Mouse (Mus musculus) lung, embryonic 15.5 days (tissue): ENCODE results near the gene Cxcr5. TPM values are rescaled to one million over a fixed set of nuclear protein-coding genes. Genes with fewer than 3 reads are reported as not detected.
A peak's percentile ranks its signal among the peaks of the same experiment; 100 is the strongest.

ENCODE experiments used
- ATAC-seq: fragments of 200-750 bp; cut with Nextera tagmentation; 2 replicates; pipeline ENCODE4 v1.8.0; 2017; ENCODE audit warnings: moderate number of reproducible peaks, borderline replicate concordance; ENCODE audit not compliant: low FRiP score, low TSS enrichment; ENCODE audit errors: extremely low read depth
- H3K27ac ChIP-seq: fragments of 300-500 bp; sonication (generic); 2 replicates; pipeline ENCODE4 v1.5.1; 2015; ENCODE audit warnings: moderate library complexity, mild to moderate bottlenecking, inconsistent platforms
- H3K27me3 ChIP-seq: fragments of 300-500 bp; sonication (generic); 2 replicates; pipeline ENCODE4 v1.6.1; 2015; ENCODE audit warnings: inconsistent platforms
- H3K36me3 ChIP-seq: fragments of 300-500 bp; sonication (generic); 2 replicates; pipeline ENCODE4 v1.6.1; 2015; ENCODE audit warnings: inconsistent platforms
- H3K4me1 ChIP-seq: fragments of 300-500 bp; sonication (generic); 2 replicates; pipeline ENCODE4 v1.6.1; 2015; ENCODE audit warnings: inconsistent platforms
- H3K4me2 ChIP-seq: fragments of 300-500 bp; sonication (generic); 2 replicates; pipeline ENCODE4 v1.6.1; 2015; ENCODE audit warnings: inconsistent platforms, mild to moderate bottlenecking, moderate library complexity
- H3K4me3 ChIP-seq: fragments of 300-500 bp; sonication (generic); 2 replicates; pipeline ENCODE4 v1.5.1; 2015; ENCODE audit warnings: mild to moderate bottlenecking, inconsistent platforms
- H3K9ac ChIP-seq: fragments of 300-500 bp; sonication (generic); 2 replicates; pipeline ENCODE4 v1.6.1; 2015; ENCODE audit warnings: inconsistent platforms
- H3K9me3 ChIP-seq: fragments of 300-500 bp; sonication (generic); 2 replicates; pipeline ENCODE4 v1.6.1; 2016; ENCODE audit warnings: inconsistent platforms
- WGBS: fragments of 180-500 bp; shearing (Covaris S2); methylation state at CpG from one replicate; pipeline ENCODE4 v1.1.7; 2015; 5-methylcytosine and 5-hydroxymethylcytosine counted together
- polyA plus RNA-seq: library from polyadenylated mRNA; unstranded; fragments of >200 nt; fragmentation: Nextera tagmentation; extraction: Ambion mirVana; gene quantifications from 2 replicates; pipeline ENCODE4 v1.2.1, GENCODE M21; 2015

The Cxcr5 gene
- polyA plus RNA-seq: not detected in 2 replicates

DNA sequence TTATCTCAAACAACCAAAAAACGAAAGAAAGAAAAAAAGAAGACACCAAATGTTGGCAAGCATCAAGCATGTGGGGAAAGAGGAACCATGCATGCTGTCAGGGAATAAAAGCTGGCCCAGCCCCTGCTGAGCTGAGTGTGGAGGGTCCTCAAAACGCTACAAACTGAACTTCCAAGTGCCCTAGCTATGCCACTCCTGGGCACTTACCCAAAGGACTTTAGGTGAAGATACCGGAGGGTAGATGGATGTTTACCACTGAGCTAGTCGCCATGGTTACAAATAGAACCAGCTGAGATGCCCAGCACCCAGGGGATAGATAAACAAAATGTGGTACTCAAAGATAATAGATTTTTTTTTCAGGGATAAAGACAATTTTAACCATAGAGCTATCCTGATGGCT, at the start of gene Cxcr5:
Cxcr5 (minus strand) TSS at position 281 of the 400 bp plus-strand sequence.
- Histone ChIP-seq H3K36me3 (no peaks in the 10 kb centered on the region), H3K4me1 (no peaks in the 10 kb centered on the region), H3K9me3 (no peaks in the 10 kb centered on the region), H3K27ac (no peak within 1 kb of the TSS), H3K27me3 (no peaks in the 10 kb centered on the region), H3K4me3 (no peak within 1 kb of the TSS), H3K9ac (no peak within 1 kb of the TSS), H3K4me2 (no peak within 1 kb of the TSS)
- WGBS: 47% methylated on average over 4 of the region's 4 CpGs
- ATAC-seq: no peak

DNA sequence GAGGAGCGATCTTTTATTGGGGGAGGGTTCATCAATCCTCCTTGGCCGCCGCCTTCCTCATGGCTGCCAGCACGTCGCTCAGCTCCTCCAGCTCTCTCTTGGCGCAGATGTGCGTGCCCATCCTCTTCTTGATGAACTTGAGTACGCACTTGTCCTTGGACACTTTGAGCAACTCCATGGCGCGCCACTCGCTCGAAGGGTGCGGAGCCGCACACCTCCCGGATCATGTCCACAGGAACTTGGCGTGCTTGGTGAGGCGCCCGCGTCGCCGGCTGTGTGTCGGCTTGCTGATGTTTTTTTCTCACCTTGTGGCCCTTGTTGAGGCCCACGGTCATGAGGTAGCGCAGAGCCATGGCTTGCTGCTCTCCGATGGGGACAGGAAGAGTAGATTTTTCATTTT, 48.7 kb upstream of the Cxcr5 start:
- Histone ChIP-seq H3K27ac (no peak overlapping the region), H3K4me3 (no peak overlapping the region), H3K27me3 (no peaks in the 10 kb centered on the region), H3K36me3 (peaks cover 72% of the 10 kb centered on the region), H3K9me3 (no peaks in the 10 kb centered on the region), H3K4me2 (no peak overlapping the region), H3K9ac (no peak overlapping the region), H3K4me1 (peaks cover 21% of the 10 kb centered on the region)
- WGBS: 96% methylated on average over 25 of the region's 25 CpGs
- no peak for ATAC-seq

DNA sequence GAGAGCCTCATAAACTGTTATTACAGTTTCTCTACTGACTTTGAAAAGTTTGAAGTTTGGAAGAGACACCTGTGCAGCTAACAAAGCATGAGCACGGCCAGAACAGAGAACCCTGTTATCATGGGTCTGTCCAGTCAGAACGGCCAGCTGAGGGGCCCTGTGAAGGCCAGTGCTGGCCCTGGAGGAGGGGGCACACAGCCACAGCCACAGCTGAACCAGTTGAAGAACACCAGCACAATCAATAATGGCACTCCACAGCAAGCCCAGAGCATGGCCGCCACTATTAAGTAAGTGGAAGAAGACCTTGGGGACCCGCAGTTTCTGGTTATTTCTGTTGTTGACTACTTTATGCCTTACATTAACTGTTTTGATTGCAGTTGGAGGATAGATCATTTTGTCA, 45.6 kb upstream of the Cxcr5 start:
- WGBS: 41% methylated on average over 4 of the region's 4 CpGs
- Histone ChIP-seq H3K27me3 (no peaks in the 10 kb centered on the region), H3K27ac (no peak overlapping the region), H3K9ac (no peak overlapping the region; the same call in 1 of the 2 replicates), H3K4me3 (peak overlapping the region; percentile 11), H3K9me3 (no peaks in the 10 kb centered on the region), H3K4me1 (peaks cover 29% of the 10 kb centered on the region), H3K36me3 (peaks cover 44% of the 10 kb centered on the region), H3K4me2 (peak overlapping the region; percentile 68)
- no peak for ATAC-seq

DNA sequence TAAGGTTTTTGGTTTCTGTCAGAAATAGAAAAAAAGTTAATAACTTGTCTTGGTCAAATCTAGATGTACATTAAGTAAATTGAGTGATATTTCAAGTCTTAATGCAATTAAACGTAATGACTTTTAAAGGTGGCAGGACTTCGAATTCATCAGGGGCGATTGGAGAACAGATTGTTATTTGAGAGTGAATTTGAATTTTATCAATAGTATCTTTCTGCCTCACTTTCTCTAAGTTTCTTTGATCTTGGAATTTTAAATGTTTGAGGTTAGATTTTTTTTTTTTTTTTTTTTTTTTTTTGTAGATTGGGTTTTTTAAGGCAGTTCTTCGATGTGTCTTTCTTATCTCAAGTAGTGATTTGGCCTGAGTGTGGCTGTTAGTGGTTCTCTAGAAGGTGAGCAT, 45.0 kb upstream of the Cxcr5 start:
- H3K9me3 ChIP-seq: no peaks in the 10 kb centered on the region
- peaks cover 29% of the 10 kb centered on the region for H3K4me1 ChIP-seq
- peaks cover 39% of the 10 kb centered on the region for H3K36me3 ChIP-seq
- H3K4me3 ChIP-seq: peak overlapping the region; percentile 99
- ATAC-seq: no peak
- no peak overlapping the region for H3K27ac ChIP-seq
- no peak overlapping the region for H3K9ac ChIP-seq
- WGBS: 39% methylated on average over 4 of the region's 4 CpGs
- no peaks in the 10 kb centered on the region for H3K27me3 ChIP-seq
- peak overlapping the region; percentile 68 for H3K4me2 ChIP-seq

DNA sequence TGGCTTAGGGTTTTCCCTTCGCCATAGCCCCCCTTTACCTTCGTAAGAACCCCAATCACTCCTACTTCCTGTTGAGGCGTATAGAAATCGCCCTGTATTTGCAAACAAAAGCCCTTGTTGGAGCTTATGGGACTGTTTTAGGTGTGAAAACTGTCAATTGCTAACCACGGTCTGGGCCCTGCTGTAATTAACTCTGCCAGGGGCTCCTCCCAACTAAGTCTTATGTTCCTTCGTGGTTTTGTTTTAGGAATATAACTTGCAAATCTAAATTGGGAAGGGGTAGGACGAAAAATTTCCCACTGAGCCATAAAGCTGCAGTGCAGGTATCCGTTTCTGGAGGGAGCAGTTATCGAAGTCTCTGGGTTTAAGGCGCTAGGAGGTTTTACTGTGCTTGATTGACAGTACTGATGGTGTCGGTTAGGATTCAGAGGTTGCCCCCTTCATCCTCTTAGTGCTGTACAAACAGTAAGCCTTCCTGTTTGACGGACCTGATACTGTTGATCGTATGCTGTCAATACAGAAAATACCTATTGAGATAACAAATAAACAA, 44.0 kb upstream of the Cxcr5 start:
- H3K4me3 ChIP-seq: peak overlapping the region; percentile 99
- peaks cover 28% of the 10 kb centered on the region for H3K4me1 ChIP-seq
- peak overlapping the region; percentile 100 for H3K9ac ChIP-seq
- H3K9me3 ChIP-seq: no peaks in the 10 kb centered on the region
- no peaks in the 10 kb centered on the region for H3K27me3 ChIP-seq
- no peak for ATAC-seq
- peak overlapping the region; percentile 68 for H3K4me2 ChIP-seq
- H3K27ac ChIP-seq: peak overlapping the region; percentile 98
- under 1% methylated on average over 13 of the region's 13 CpGs for WGBS
- peaks cover 33% of the 10 kb centered on the region for H3K36me3 ChIP-seq

DNA sequence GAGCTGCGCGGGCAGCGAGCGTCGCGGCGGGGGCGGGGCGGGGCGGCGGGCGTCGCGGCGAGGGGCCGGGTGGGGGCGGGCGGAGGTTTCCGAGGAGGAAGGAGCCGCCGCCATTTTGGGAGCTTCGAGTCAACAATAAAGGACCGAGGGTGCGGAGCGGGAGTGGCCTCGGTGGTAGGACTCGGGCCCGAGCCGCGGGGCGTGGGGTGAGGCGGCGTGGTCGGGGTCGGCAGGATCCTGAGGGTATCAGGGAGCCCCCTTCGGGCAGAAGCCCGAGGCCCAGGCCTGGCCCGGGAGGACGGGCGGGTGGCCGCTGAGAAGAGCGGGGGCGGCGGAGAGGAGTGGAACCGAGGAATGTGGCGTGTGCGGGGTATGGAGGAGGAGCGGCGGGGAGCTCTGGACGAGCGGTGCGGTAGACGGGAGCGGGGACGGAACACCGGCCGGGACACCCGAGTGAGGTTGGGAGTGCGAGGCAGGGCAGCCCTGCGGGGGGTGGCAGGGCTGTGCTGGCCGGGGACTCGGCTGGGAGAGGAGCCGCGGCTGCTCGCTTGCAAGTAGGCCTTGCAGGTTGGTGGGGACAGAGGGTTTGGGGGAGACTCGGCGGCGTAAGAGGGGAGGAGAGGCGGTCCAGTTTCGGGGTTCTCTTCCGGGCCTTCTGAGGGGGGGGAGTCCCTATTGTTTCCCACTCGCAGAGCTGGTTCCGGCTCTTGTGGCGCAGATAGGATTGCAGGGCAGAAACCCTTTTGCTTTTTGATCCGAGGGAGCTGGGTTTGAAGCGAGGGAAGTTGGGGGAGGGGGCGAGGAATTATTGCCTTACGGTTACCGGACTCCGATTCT, 43.3 kb upstream of the Cxcr5 start, which contains the start of gene Ddx6:
Ddx6 (plus strand) TSS at position 114 of the 837 bp plus-strand sequence.
- Histone ChIP-seq H3K27ac (peak within 1 kb of the TSS; percentile 98), H3K9me3 (no peaks in the 10 kb centered on the region), H3K4me3 (peak within 1 kb of the TSS; percentile 99), H3K27me3 (no peaks in the 10 kb centered on the region), H3K4me1 (peaks cover 25% of the 10 kb centered on the region), H3K36me3 (peaks cover 26% of the 10 kb centered on the region), H3K9ac (peak within 1 kb of the TSS; percentile 100), H3K4me2 (peak within 1 kb of the TSS; percentile 68)
- ATAC-seq: peak; percentile 66
- WGBS: under 1% methylated on average over 69 of the region's 80 CpGs

DNA sequence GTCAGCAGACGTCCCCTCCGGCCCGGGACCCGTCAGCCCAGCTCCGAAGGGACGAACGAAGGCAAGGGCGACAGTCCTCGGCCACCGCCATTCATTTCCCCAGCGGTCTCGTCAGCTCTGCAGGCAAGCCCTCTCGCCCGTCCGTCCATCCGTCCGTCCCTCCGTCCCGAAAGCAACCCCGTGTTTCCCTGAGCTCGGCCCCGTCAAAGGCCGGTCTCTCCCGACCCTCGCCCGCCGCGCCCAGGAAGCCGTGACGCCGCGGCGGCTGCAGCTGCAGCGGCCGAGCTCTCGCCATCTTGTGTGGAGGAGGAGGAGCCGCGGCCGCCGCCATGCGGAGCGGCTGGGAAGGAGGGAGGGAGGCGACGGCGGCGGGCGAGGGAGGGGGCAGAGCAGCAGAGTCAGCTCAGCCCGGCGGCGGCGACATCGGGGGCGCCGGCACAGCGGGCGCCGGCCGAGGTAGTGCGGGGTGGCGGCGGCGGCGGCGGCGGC, 42.7 kb upstream of the Cxcr5 start:
- peak overlapping the region; percentile 99 for H3K4me3 ChIP-seq
- under 1% methylated on average over 34 of the region's 65 CpGs for WGBS
- peaks cover 19% of the 10 kb centered on the region for H3K36me3 ChIP-seq
- H3K27me3 ChIP-seq: no peaks in the 10 kb centered on the region
- H3K4me1 ChIP-seq: peaks cover 30% of the 10 kb centered on the region
- H3K9ac ChIP-seq: peak overlapping the region; percentile 100
- H3K4me2 ChIP-seq: peak overlapping the region; percentile 68
- peak; percentile 76 for ATAC-seq
- H3K27ac ChIP-seq: peak overlapping the region; percentile 98
- H3K9me3 ChIP-seq: no peaks in the 10 kb centered on the region

DNA sequence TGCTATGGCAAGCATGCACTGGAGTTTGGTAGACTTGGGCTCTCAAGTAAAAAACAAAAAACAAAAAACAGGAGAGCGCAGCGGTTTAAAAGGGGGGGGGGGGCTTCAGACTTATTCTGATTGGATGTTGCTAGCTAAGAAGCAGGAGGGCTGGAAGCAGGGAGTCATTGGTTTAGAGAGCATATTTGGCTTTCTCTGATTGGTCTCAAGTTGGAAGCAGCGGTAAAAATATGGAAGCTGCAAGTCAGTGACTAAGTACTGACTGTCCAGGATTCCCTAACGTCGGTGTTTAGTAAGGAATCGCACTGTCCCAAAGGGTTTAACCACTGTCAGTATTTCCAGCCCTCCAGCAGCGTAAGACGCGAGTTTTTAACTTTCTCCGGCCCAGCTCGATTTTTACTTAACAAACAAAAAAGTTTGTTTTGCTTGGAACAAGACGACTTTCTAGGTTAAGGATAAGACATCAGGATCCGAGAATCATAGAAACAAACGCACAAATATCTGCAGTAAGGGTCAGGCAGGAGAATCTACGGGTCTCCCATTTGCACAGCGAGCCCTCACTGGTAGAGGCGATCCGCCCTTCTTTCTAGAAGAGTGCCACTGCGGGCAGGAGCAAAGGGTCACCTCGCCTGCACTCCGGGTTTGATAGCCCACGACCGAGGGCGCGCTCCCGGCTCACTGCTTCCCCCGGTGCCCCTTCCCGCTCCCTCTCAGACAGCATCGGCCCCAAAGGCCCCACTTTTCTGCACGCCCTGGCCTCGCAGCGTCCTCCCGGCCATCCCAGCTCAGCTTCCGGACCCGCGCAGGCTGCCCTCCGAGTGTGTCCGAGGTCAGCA, 42.0 kb upstream of the Cxcr5 start:
- peaks cover 34% of the 10 kb centered on the region for H3K4me1 ChIP-seq
- H3K27me3 ChIP-seq: no peaks in the 10 kb centered on the region
- ATAC-seq: peak; percentile 78
- WGBS: under 1% methylated on average over 38 of the region's 38 CpGs
- H3K36me3 ChIP-seq: peaks cover 14% of the 10 kb centered on the region; the same call in 1 of the 2 replicates
- no peaks in the 10 kb centered on the region for H3K9me3 ChIP-seq
- H3K9ac ChIP-seq: peak overlapping the region; percentile 100
- peak overlapping the region; percentile 98 for H3K27ac ChIP-seq
- peak overlapping the region; percentile 99 for H3K4me3 ChIP-seq
- H3K4me2 ChIP-seq: peak overlapping the region; percentile 68

DNA sequence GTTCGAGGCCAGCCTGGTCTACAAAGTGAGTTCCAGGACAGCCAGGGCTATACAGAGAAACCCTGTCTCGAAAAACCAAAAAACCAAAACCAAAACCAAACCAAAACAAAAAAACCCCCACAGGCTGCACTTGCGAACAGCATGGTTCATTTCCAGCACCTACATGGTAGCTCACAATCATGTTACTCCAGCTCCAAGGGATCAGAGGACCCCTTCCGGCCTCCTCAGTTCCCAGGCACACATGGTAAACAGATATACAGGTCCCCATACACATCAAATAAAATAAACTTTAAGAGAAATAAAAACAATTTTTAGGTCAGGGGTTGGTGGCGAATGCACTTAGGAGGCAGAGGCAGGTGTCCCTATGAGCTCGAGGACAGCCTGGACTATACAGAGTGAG, 41.1 kb upstream of the Cxcr5 start:
- no peak for ATAC-seq
- Histone ChIP-seq H3K4me2 (peak overlapping the region; percentile 68), H3K9ac (peak overlapping the region; percentile 100), H3K36me3 (peaks cover 7% of the 10 kb centered on the region; the same call in 1 of the 2 replicates), H3K27me3 (no peaks in the 10 kb centered on the region), H3K9me3 (no peaks in the 10 kb centered on the region), H3K4me1 (peaks cover 30% of the 10 kb centered on the region), H3K4me3 (peak overlapping the region; percentile 99), H3K27ac (peak overlapping the region; percentile 98)
- WGBS: 61% methylated on average over 6 of the region's 6 CpGs

DNA sequence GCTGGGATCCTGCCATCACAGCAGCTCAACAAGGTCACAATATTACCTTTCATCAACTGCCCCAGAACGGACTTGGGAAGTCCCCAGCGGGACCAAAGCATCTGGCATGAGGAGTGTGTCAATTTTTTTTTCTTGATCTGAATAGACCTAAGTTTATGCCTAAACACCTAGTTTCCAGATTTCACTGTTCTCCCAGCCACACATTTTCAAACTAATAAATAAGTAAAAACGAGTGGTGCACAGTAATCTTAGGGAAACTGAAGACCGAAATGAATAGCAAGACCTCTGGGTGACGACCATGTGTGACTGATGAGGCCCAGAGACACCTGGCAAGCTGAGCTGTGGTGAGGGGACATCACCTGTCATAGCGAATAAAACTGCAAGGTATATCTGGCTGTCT, 39.1 kb upstream of the Cxcr5 start:
- Histone ChIP-seq H3K4me1 (peaks cover 20% of the 10 kb centered on the region), H3K4me2 (no peak overlapping the region), H3K27me3 (no peaks in the 10 kb centered on the region), H3K4me3 (no peak overlapping the region), H3K27ac (no peak overlapping the region), H3K9ac (no peak overlapping the region), H3K36me3 (no peaks in the 10 kb centered on the region), H3K9me3 (no peaks in the 10 kb centered on the region)
- ATAC-seq: no peak
- WGBS: 84% methylated on average over 6 of the region's 6 CpGs

DNA sequence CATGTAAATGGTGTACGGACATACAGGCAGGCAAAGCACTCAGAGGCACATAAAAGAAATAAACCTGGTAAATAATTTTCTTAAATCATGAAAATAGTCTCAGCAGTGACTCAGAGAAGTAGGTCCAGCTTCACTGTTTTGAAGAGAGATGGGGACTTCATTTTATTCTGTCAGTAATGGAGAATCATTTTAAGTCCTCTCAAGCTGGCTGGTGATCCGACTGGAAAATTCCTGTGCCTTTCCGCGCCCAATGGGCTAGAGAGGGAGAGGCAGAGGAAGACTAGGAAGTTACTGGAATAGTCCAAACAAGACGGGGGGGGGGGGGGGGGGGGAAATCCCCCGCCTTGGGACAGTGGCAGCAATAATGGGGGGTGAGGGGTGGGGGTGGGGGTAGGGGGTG, 37.9 kb upstream of the Cxcr5 start:
- ATAC-seq: no peak
- Histone ChIP-seq H3K4me2 (peak overlapping the region; percentile 46), H3K27me3 (no peaks in the 10 kb centered on the region), H3K27ac (no peak overlapping the region), H3K9ac (no peak overlapping the region), H3K9me3 (no peaks in the 10 kb centered on the region), H3K4me1 (peaks cover 20% of the 10 kb centered on the region), H3K4me3 (no peak overlapping the region), H3K36me3 (no peaks in the 10 kb centered on the region)
- WGBS: 26% methylated on average over 5 of the region's 6 CpGs
